Mouse (Mus musculus) embryonic facial prominence, embryonic 14.5 days (tissue): ENCODE data around the gene Nav2. TPM values are rescaled to one million over a fixed set of nuclear protein-coding genes. Genes with fewer than 3 reads are reported as not detected.
A peak's percentile ranks its signal among the peaks of the same experiment; 100 is the strongest.

Source experiments
- ATAC-seq: fragments of 200-750 bp; cut with Nextera tagmentation; 2 replicates; pipeline ENCODE4 v1.8.0; 2017; ENCODE audit warnings: low read depth, moderate number of reproducible peaks, moderate TSS enrichment
- DNase-seq: peaks from one replicate; pipeline ENCODE4 v3.0.0-alpha.2; 2015; ENCODE audit warnings: low spot score
- H3K27ac ChIP-seq: fragments of 300-500 bp; sonication (generic); replicated peaks from 2 replicates; pipeline ENCODE4 v1.5.1; 2014; ENCODE audit warnings: low read depth, mild to moderate bottlenecking, low read length, moderate library complexity
- H3K27me3 ChIP-seq: fragments of 300-500 bp; sonication (generic); replicated peaks from 2 replicates; pipeline ENCODE4 v1.6.1; 2014; ENCODE audit warnings: low read length; ENCODE audit not compliant: control insufficient read depth, insufficient read depth
- H3K36me3 ChIP-seq: fragments of 300-500 bp; sonication (generic); 2 replicates; pipeline ENCODE4 v1.6.1; 2014; ENCODE audit warnings: low read length, mixed read lengths; ENCODE audit not compliant: control insufficient read depth, insufficient read depth
- H3K4me1 ChIP-seq: fragments of 300-500 bp; sonication (generic); 2 replicates; pipeline ENCODE4 v1.6.1; 2014; ENCODE audit warnings: antibody characterized with exemption, low read length; ENCODE audit not compliant: control insufficient read depth, insufficient read depth
- H3K4me2 ChIP-seq: fragments of 300-500 bp; sonication (generic); 2 replicates; pipeline ENCODE4 v1.6.1; 2014; ENCODE audit warnings: low read depth, mild to moderate bottlenecking, low read length, moderate library complexity, mixed read lengths
- H3K4me3 ChIP-seq: fragments of 300-500 bp; sonication (generic); 2 replicates; pipeline ENCODE4 v1.5.1; 2014; ENCODE audit warnings: low read depth, mild to moderate bottlenecking, low read length
- H3K9ac ChIP-seq: fragments of 300-500 bp; sonication (generic); 2 replicates; pipeline ENCODE4 v1.6.1; 2014; ENCODE audit warnings: low read depth, mild to moderate bottlenecking, low read length, moderate library complexity, mixed read lengths
- H3K9me3 ChIP-seq: fragments of 300-500 bp; sonication (generic); 2 replicates; pipeline ENCODE4 v1.6.1; 2016; ENCODE audit warnings: low read length; ENCODE audit not compliant: control insufficient read depth
- WGBS: fragments of 180-500 bp; shearing (Covaris S2); extraction: QIAGEN DNeasy Blood & Tissue Kit; methylation state at CpG from one replicate; pipeline ENCODE4 v1.1.7; 2014; 5-methylcytosine and 5-hydroxymethylcytosine counted together
- polyA plus RNA-seq: library from polyadenylated mRNA; unstranded; fragments of >200 nt; fragmentation: Nextera tagmentation; extraction: Ambion mirVana; gene quantifications from 2 replicates; pipeline ENCODE4 v1.2.1, GENCODE M21; 2014

Gene Nav2
- polyA plus RNA-seq, 1 experiment from 2014 or later: 13.5 TPM

- Histone ChIP-seq H3K27me3 (0 out of 2 replicates have a peak, but pooled peaks cover 7% of the 10 kb centered on the region), H3K9ac (no peak overlapping the region), H3K4me3 (no peak overlapping the region), H3K27ac (no peak overlapping the region), H3K9me3 (no peaks in the 10 kb centered on the region), H3K4me2 (no peak overlapping the region), H3K4me1 (no peaks in the 10 kb centered on the region), H3K36me3 (no peaks in the 10 kb centered on the region)
- DNase-seq (no peak), ATAC-seq (no peak)
- 69% methylated on average over 7 of the region's 7 CpGs for WGBS
Measured at GRCm38 (mm10) chr7:48982573-48982972, 74.1 kb downstream of the Nav2 start.

- H3K9ac ChIP-seq: no peak overlapping the region
- no peaks in the 10 kb centered on the region for H3K4me1 ChIP-seq
- no peak for ATAC-seq
- no peak for DNase-seq
- no peaks in the 10 kb centered on the region for H3K36me3 ChIP-seq
- WGBS: 42% methylated on average over 8 of the region's 8 CpGs
- H3K27me3 ChIP-seq: no peaks in the 10 kb centered on the region
- H3K4me2 ChIP-seq: no peak overlapping the region
- H3K9me3 ChIP-seq: no peaks in the 10 kb centered on the region
- H3K27ac ChIP-seq: no peak overlapping the region
- H3K4me3 ChIP-seq: no peak overlapping the region
Measured at GRCm38 (mm10) chr7:48991911-48992552, 83.5 kb downstream of the Nav2 start.

- no peak overlapping the region for H3K9ac ChIP-seq
- no peak overlapping the region for H3K4me2 ChIP-seq
- no peak overlapping the region for H3K27ac ChIP-seq
- DNase-seq (no peak), ATAC-seq (no peak)
- H3K27me3 ChIP-seq: no peaks in the 10 kb centered on the region
- no peaks in the 10 kb centered on the region for H3K4me1 ChIP-seq
- no peaks in the 10 kb centered on the region for H3K9me3 ChIP-seq
- H3K4me3 ChIP-seq: no peak overlapping the region
- H3K36me3 ChIP-seq: no peaks in the 10 kb centered on the region
- 16% methylated on average over 13 of the region's 13 CpGs for WGBS
Measured at GRCm38 (mm10) chr7:48995171-48995570, 86.7 kb downstream of the Nav2 start.

DNA sequence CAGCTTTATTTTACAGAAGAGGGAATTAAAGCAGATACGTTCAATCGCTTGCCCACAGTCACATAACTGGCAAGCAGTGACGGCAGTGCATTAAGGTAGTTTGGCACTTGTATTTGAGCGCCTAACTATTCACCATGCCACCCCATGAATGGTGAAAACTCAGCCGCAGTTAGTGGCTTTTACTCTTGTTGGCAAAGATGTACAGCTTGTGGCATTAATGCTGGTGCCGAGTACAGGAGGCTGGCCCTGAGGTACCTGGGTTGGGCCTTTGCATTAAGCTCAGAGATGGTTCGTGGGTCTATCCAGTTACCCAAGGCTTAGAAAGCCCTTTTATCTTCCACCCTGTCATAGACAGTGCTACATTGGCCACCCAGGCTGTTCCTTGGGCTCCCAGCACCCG, 87.2 kb downstream of the Nav2 start:
- Histone ChIP-seq H3K27me3 (no peaks in the 10 kb centered on the region), H3K4me3 (no peak overlapping the region), H3K27ac (no peak overlapping the region), H3K4me2 (no peak overlapping the region), H3K36me3 (no peaks in the 10 kb centered on the region), H3K4me1 (no peaks in the 10 kb centered on the region), H3K9me3 (no peaks in the 10 kb centered on the region), H3K9ac (no peak overlapping the region)
- no peak for DNase-seq
- WGBS: 76% methylated on average over 8 of the region's 8 CpGs
- ATAC-seq: no peak

GRCm38 (mm10) chr7:48996829-48997228, 88.3 kb downstream of the Nav2 start:
- DNase-seq: no peak
- 74% methylated on average over 5 of the region's 5 CpGs for WGBS
- Histone ChIP-seq H3K4me2 (no peak overlapping the region), H3K36me3 (no peaks in the 10 kb centered on the region), H3K27me3 (no peaks in the 10 kb centered on the region), H3K9ac (no peak overlapping the region), H3K9me3 (no peaks in the 10 kb centered on the region), H3K27ac (no peak overlapping the region), H3K4me1 (no peaks in the 10 kb centered on the region), H3K4me3 (no peak overlapping the region)
- no peak for ATAC-seq

DNA sequence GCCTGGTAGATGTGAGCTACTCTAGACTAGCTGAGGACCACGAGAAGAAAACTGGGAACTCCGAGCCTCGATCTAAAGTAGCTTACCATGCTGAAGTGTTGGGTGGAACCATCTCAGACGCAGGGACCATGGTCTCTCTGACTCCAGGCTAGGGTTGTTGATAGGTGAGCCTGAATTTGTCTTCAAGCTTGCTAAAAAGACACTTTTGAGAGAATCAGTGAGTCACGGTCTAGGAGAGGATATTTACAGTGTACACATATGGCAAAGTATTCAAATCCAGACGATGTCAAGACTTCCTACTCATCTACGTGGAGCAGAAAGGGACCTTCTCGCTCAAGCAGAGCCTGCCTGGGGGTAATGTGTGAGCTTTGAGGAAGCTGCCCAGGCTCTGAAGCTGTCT, 89.6 kb downstream of the Nav2 start:
- no peaks in the 10 kb centered on the region for H3K36me3 ChIP-seq
- H3K27ac ChIP-seq: no peak overlapping the region
- DNase-seq (no peak), ATAC-seq (no peak)
- no peak overlapping the region for H3K9ac ChIP-seq
- H3K4me3 ChIP-seq: no peak overlapping the region
- no peaks in the 10 kb centered on the region for H3K9me3 ChIP-seq
- H3K4me2 ChIP-seq: no peak overlapping the region
- no peaks in the 10 kb centered on the region for H3K27me3 ChIP-seq
- no peaks in the 10 kb centered on the region for H3K4me1 ChIP-seq
- WGBS: 87% methylated on average over 8 of the region's 8 CpGs

- DNase-seq: peak; percentile 13
- Histone ChIP-seq H3K4me3 (no peak overlapping the region), H3K4me1 (no peaks in the 10 kb centered on the region), H3K27me3 (no peaks in the 10 kb centered on the region), H3K36me3 (no peaks in the 10 kb centered on the region), H3K9me3 (no peaks in the 10 kb centered on the region), H3K27ac (no peak overlapping the region), H3K9ac (no peak overlapping the region), H3K4me2 (no peak overlapping the region)
- no peak for ATAC-seq
- 60% methylated on average over 10 of the region's 10 CpGs for WGBS
Measured at GRCm38 (mm10) chr7:48998595-48998994, 90.1 kb downstream of the Nav2 start.

- no peak for DNase-seq
- ATAC-seq: no peak
- Histone ChIP-seq H3K27ac (no peak overlapping the region), H3K4me1 (no peaks in the 10 kb centered on the region), H3K9ac (no peak overlapping the region), H3K27me3 (no peaks in the 10 kb centered on the region), H3K9me3 (no peaks in the 10 kb centered on the region), H3K4me3 (no peak overlapping the region), H3K36me3 (no peaks in the 10 kb centered on the region), H3K4me2 (no peak overlapping the region)
- 82% methylated on average over 3 of the region's 3 CpGs for WGBS
Measured at GRCm38 (mm10) chr7:49000816-49001215, 92.3 kb downstream of the Nav2 start.

DNA sequence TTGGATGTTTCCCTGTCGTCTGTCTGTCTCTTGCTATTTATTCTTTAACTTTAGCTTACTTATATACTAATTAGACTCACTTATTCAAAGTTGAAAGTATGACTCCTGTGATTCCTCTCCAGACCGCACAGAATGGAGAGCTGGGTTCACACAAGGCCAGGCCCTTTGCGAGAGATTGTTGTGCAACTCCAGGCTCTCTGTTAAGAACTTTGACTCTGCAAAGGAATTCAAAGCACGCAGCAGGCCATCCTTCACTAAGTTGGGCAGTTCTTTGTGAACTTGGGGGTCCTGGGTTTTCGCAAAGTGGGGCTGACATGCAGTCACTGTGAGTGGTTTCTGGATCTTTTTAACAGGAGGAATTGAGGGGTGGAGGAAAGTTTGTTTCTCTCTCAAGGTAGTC, 95.9 kb downstream of the Nav2 start:
- ATAC-seq: no peak
- no peak for DNase-seq
- H3K9me3 ChIP-seq: no peaks in the 10 kb centered on the region

More for the DNA sequence above, 95.9 kb downstream of the Nav2 start:
- H3K4me1 ChIP-seq: no peaks in the 10 kb centered on the region
- H3K4me2 ChIP-seq: no peak overlapping the region
- no peak overlapping the region for H3K27ac ChIP-seq
- H3K36me3 ChIP-seq: no peaks in the 10 kb centered on the region
- 69% methylated on average over 5 of the region's 5 CpGs for WGBS
- H3K4me3 ChIP-seq: no peak overlapping the region
- H3K27me3 ChIP-seq: no peaks in the 10 kb centered on the region
- H3K9ac ChIP-seq: no peak overlapping the region
